Mouse (Mus musculus): ENCODE results near the gene Rmnd5a.

DNA sequence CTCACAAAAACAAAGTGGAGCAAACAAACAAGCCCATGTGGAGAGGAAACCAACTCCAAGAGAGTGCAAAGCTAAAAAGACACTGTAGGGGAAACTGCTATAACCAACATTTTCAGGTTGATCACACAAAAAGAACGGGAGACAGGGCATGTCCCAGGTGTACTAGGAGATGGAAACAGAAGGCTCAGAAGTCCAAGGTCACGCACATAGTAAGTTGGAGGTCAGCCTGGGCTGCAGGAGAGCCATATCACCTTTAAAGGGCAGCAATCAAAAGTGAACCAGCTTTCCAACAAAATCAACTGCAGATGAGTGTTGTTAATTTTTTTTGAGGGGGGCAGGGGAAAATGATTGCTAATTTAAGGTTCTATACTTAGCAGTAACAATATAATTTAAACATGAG, 45.8 kb upstream of the Rmnd5a start:
- TF ChIP-seq GATA1 (IDR thresholded peaks at IDR 0.05; ENCODE audit: borderline replicate concordance, low read length), result no peak
- no peak for TF ChIP-seq FLI1 (IDR thresholded peaks at IDR 0.05; ENCODE audit: low read length)

All from megakaryocyte, embryonic 14.5 days (primary cell).